Mouse (Mus musculus) spleen, adult 2 months (tissue): ENCODE data around the gene Catspere2.

Experiments
- CTCF ChIP-seq: fragments of 200-500 bp; IDR thresholded peaks from 2 replicates; pipeline ENCODE4 v1.5.1; 2011; ENCODE audit warnings: mild to moderate bottlenecking, inconsistent platforms; ENCODE audit not compliant: insufficient read depth, insufficient read length, insufficient replicate concordance; ENCODE audit errors: extremely low read depth
- POLR2A ChIP-seq: fragments of 200-500 bp; IDR thresholded peaks from 2 replicates; pipeline ENCODE4 v1.6.1; 2011; ENCODE audit warnings: low read depth, low read length, inconsistent platforms

- no peak for TF ChIP-seq CTCF
- no peak for TF ChIP-seq POLR2A
These were observed 226.7 kb downstream of the Catspere2 start for GRCm38 (mm10) chr1:178209966-178210365.
